Mouse (Mus musculus): ENCODE results near the gene Utp18. TPM values are rescaled to one million over a fixed set of nuclear protein-coding genes. Genes with fewer than 3 reads are reported as not detected.

The Utp18 gene
- polyA plus RNA-seq, 1 experiment: 3.9 TPM

DNA sequence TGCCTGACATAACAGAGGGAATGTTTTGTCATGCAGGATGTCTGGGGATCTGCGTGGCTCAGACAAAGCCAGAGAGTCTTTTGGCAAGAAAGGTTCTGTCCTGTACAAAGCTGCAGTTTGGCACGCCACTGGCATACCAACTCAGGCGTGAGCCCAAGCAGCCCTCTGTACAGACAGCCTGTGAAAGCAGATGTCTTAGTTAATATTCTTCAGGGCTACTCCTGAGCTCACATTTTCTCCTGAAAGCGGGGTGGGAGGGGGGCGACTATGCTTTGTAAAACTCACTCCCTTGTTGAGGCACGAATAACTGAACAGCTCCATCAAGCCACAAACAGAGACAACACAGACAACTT, 56.3 kb downstream of the Utp18 start:
- no peak overlapping the region for H3K4me3 ChIP-seq (ENCODE audit: insufficient read depth, low read depth, low read length)
- no peaks in the 10 kb centered on the region for H3K4me1 ChIP-seq (ENCODE audit: control insufficient read depth, insufficient read depth, low read length)
- DNase-seq: peak; percentile 4
- TF ChIP-seq CTCF (conservative IDR thresholded peaks at IDR 0.05; ENCODE audit: insufficient read depth, insufficient read length, low read depth, low read length) (no peak), POLR2A (IDR thresholded peaks at IDR 0.05; ENCODE audit: low read depth, low read length) (no peak)
- H3K27me3 ChIP-seq (replicated peaks; ENCODE audit: control insufficient read depth, insufficient read depth, low read length): no peaks in the 10 kb centered on the region
- H3K36me3 ChIP-seq (ENCODE audit: control insufficient read depth, insufficient read depth, low read length): no peaks in the 10 kb centered on the region
- H3K27ac ChIP-seq (ENCODE audit: insufficient read depth, low read depth, low read length): no peak overlapping the region
- WGBS: 56% methylated on average over 6 of the region's 6 CpGs

DNA sequence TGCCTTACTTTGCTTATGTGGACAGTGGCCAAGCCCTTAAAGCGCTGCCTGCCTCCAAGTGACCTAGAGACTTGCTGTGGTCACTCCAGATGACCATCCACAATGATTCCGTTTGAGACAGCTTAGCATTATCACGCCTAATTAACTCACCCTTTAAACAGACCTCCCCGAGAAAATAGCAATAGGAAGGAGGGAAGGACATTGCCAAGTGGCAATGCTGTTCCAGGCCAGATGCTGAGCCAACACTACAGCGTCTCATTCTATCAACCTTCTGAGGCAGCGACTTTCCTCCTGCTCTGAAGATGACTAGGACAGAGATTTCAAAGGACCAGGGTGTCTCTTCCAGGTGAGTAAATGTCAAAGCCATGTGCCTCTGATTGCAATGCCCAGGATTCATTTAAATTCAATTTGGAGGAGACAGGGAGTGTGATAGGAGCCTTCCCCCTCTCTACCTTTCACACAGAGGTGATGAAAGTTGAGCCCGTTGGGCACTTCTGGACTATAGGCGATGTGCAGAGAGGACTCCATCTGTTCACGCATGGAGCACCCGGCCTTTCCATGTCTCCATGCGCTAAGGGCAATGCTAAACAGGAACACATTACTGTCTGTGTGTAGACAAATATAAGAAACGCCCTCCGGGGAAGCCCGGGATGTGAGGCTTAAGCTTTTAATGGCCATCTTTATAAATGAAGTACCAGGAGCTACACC, 56.8 kb downstream of the Utp18 start:
- Histone ChIP-seq H3K27ac (ENCODE audit: insufficient read depth, low read depth, low read length) (no peak overlapping the region), H3K4me3 (ENCODE audit: insufficient read depth, low read depth, low read length) (no peak overlapping the region), H3K27me3 (replicated peaks; ENCODE audit: control insufficient read depth, insufficient read depth, low read length) (no peaks in the 10 kb centered on the region), H3K4me1 (ENCODE audit: control insufficient read depth, insufficient read depth, low read length) (no peaks in the 10 kb centered on the region), H3K36me3 (ENCODE audit: control insufficient read depth, insufficient read depth, low read length) (no peaks in the 10 kb centered on the region)
- TF ChIP-seq POLR2A (IDR thresholded peaks at IDR 0.05; ENCODE audit: low read depth, low read length) (no peak), CTCF (conservative IDR thresholded peaks at IDR 0.05; ENCODE audit: insufficient read depth, insufficient read length, low read depth, low read length) (no peak)
- DNase-seq: no peak
- 61% methylated on average over 14 of the region's 14 CpGs for WGBS

DNA sequence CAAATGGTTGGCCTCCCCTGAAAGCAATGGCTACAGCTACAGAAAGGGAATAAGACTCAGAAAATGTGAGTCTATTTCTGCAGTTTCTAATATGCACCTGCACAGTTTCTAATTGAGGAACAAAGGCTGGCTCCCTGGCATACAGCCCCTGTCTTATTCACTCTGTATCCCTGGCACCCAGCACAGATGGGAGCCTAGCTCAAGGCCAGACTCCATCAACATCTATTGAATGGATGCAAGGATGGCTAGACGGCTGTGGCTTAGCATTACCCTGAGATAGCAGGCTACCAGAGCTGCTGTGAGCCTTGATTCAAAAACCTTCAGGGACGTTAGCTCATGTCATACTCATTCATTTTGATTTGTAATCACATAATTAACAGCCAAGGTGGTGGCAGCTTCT, 63.3 kb downstream of the Utp18 start:
- H3K27ac ChIP-seq (ENCODE audit: insufficient read depth, low read depth, low read length): no peak overlapping the region
- no peak for DNase-seq
- H3K4me1 ChIP-seq (ENCODE audit: control insufficient read depth, insufficient read depth, low read length): no peaks in the 10 kb centered on the region
- no peak overlapping the region for H3K4me3 ChIP-seq (ENCODE audit: insufficient read depth, low read depth, low read length)
- H3K27me3 ChIP-seq (replicated peaks; ENCODE audit: control insufficient read depth, insufficient read depth, low read length): no peaks in the 10 kb centered on the region
- 63% methylated on average over 2 of the region's 2 CpGs for WGBS
- H3K36me3 ChIP-seq (ENCODE audit: control insufficient read depth, insufficient read depth, low read length): no peaks in the 10 kb centered on the region
- TF ChIP-seq POLR2A (IDR thresholded peaks at IDR 0.05; ENCODE audit: low read depth, low read length) (no peak), CTCF (conservative IDR thresholded peaks at IDR 0.05; ENCODE audit: insufficient read depth, insufficient read length, low read depth, low read length) (no peak)

DNA sequence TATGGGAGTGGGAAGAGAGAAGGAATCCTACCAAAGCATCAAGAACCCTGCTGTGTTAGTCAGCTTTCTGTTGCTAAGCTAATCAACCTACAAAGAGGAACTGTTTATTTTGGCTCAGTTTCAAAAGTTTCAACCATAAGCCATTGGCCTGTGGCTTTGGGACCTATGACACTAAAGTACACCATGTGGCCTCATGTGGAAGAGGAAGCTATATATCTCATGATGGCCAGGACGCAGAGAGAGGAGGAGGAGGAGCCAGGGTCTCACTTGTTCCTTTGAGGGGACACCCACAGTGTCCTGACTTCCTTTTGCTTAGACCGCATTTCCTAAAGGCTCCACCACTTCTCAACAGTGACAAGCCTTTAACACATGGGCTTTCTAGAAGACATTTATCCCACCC, 64.0 kb downstream of the Utp18 start:
- Histone ChIP-seq H3K4me3 (ENCODE audit: insufficient read depth, low read depth, low read length) (no peak overlapping the region), H3K4me1 (ENCODE audit: control insufficient read depth, insufficient read depth, low read length) (no peaks in the 10 kb centered on the region), H3K27me3 (replicated peaks; ENCODE audit: control insufficient read depth, insufficient read depth, low read length) (no peaks in the 10 kb centered on the region), H3K27ac (ENCODE audit: insufficient read depth, low read depth, low read length) (no peak overlapping the region), H3K36me3 (ENCODE audit: control insufficient read depth, insufficient read depth, low read length) (no peaks in the 10 kb centered on the region)
- TF ChIP-seq POLR2A (IDR thresholded peaks at IDR 0.05; ENCODE audit: low read depth, low read length) (no peak), CTCF (conservative IDR thresholded peaks at IDR 0.05; ENCODE audit: insufficient read depth, insufficient read length, low read depth, low read length) (no peak)
- WGBS: 28% methylated on average over 2 of the region's 2 CpGs
- DNase-seq: peak; percentile 7

DNA sequence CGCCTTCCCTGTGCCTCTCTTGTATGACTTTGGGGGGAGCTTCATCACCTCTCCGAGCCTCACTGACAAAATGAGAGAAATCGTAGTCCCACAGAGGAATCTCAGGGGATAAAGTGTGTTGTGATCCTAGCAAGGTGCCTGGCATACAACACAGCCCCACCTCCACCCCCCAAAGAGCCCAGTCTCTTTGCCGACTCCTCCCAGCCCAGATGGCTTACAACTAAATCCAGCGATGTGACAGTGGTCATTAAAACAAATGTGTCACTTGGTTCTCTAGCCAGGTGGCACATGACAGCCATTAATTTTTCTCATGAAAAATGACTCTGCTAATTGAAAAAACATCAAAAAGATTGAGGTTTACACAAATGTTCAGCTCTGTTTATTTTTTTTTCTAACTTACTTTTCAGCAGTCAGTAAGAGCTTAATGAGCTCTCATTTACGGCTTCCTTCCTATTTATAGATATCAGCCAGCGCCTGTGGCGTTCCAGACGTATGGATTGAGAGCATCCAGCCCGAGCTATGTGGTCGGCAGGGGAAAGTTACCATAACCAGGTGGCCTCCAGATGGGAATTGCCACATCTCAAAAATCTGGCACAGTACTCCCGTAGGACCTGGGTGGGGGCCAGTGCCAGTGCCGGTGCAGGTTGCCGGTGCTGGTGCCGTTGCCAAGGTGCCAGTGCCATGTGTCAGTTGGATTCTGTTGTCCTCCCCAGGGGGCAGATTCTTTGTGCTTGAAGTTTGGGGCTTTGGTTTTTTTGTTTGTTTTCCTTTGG, 67.4 kb downstream of the Utp18 start:
- 22% methylated on average over 15 of the region's 15 CpGs for WGBS
- no peaks in the 10 kb centered on the region for H3K27me3 ChIP-seq (replicated peaks; ENCODE audit: control insufficient read depth, insufficient read depth, low read length)
- no peak overlapping the region for H3K27ac ChIP-seq (ENCODE audit: insufficient read depth, low read depth, low read length)
- no peaks in the 10 kb centered on the region for H3K4me1 ChIP-seq (ENCODE audit: control insufficient read depth, insufficient read depth, low read length)
- no peaks in the 10 kb centered on the region for H3K36me3 ChIP-seq (ENCODE audit: control insufficient read depth, insufficient read depth, low read length)
- TF ChIP-seq POLR2A (IDR thresholded peaks at IDR 0.05; ENCODE audit: low read depth, low read length): no peak
- no peak for TF ChIP-seq CTCF (conservative IDR thresholded peaks at IDR 0.05; ENCODE audit: insufficient read depth, insufficient read length, low read depth, low read length)
- DNase-seq: no peak
- H3K4me3 ChIP-seq (ENCODE audit: insufficient read depth, low read depth, low read length): no peak overlapping the region

DNA sequence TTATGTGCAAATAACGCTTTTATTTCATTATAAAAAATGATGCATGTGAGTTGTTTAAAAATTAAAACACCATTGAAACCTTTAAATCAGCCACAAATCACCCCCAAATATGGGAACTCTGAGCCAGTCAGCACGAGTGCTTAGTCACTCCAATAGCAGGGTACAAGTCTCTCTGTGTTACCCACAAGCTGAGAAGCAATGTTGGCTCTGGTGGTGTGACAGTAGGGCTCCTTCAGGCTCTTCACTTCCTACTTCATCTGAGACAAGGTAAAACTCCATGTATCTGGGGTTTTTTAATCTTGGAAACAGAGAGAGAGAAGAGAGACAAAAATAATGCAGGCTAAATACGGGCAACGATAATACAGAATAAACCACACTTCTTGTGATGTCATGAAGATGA, 72.6 kb downstream of the Utp18 start:
- H3K36me3 ChIP-seq (ENCODE audit: control insufficient read depth, insufficient read depth, low read length): no peaks in the 10 kb centered on the region
- 78% methylated on average over 4 of the region's 4 CpGs for WGBS
- no peak overlapping the region for H3K27ac ChIP-seq (ENCODE audit: insufficient read depth, low read depth, low read length)
- no peaks in the 10 kb centered on the region for H3K4me1 ChIP-seq (ENCODE audit: control insufficient read depth, insufficient read depth, low read length)
- H3K4me3 ChIP-seq (ENCODE audit: insufficient read depth, low read depth, low read length): no peak overlapping the region
- no peak for TF ChIP-seq CTCF (conservative IDR thresholded peaks at IDR 0.05; ENCODE audit: insufficient read depth, insufficient read length, low read depth, low read length)
- no peak for TF ChIP-seq POLR2A (IDR thresholded peaks at IDR 0.05; ENCODE audit: low read depth, low read length)
- no peak for DNase-seq
- no peaks in the 10 kb centered on the region for H3K27me3 ChIP-seq (replicated peaks; ENCODE audit: control insufficient read depth, insufficient read depth, low read length)

DNA sequence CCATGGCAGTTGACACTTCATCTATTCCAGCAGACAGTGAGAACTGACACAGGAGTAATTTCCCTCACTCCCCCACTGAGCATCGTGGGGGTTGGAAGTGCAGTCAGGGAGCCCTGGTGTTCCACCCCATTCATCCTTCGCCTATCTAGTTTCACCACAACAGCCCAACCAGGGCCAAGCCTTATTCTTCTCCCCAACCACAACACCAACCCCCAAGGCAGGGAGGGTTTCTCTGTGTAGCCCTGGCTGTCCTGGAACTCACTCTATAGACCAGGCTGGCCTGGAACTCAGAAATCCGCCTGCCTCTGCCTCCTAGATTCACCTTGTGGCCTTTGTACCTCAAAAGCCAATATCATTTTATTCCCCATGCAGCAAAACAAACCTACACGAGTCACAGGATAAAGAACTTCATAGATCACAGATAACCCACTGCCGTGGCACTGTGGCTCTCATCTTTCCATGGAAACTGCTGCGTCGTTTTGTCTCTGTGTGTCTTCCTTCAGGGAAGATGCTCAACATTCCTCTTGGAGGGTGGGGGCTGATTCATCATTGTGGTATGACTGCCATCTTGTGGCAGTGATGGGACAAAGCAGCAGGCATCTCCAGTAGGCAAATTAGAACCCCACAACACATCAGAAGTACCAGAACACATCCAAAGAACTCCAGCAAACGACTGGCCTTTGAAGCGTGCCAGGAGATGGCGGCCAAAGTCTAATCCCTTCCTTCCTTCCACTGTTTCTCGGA, 73.3 kb downstream of the Utp18 start:
- peak; percentile 91 for TF ChIP-seq CTCF (conservative IDR thresholded peaks at IDR 0.05; ENCODE audit: insufficient read depth, insufficient read length, low read depth, low read length)
- TF ChIP-seq POLR2A (IDR thresholded peaks at IDR 0.05; ENCODE audit: low read depth, low read length): no peak
- WGBS: 28% methylated on average over 11 of the region's 11 CpGs
- Histone ChIP-seq H3K27ac (ENCODE audit: insufficient read depth, low read depth, low read length) (no peak overlapping the region), H3K36me3 (ENCODE audit: control insufficient read depth, insufficient read depth, low read length) (no peaks in the 10 kb centered on the region), H3K4me3 (ENCODE audit: insufficient read depth, low read depth, low read length) (no peak overlapping the region), H3K4me1 (ENCODE audit: control insufficient read depth, insufficient read depth, low read length) (no peaks in the 10 kb centered on the region), H3K27me3 (replicated peaks; ENCODE audit: control insufficient read depth, insufficient read depth, low read length) (no peaks in the 10 kb centered on the region)
- peak; percentile 56 for DNase-seq

Other genes with a start within 250 kb of the Utp18 start
- gene Mbtd1, start 86 bp upstream of the Utp18 start, polyA plus RNA-seq (2012; rRNA removed): 4.6 and 5.1 TPM in 2 replicates
- gene Nme2, start 70.5 kb upstream of the Utp18 start, polyA plus RNA-seq (2012; rRNA removed): 380 and 386 TPM in 2 replicates
- 45.1 and 88.3 TPM in 2 replicates for gene Gm20390, start 82.5 kb upstream of the Utp18 start, polyA plus RNA-seq (2012; rRNA removed)
- 158 and 178 TPM in 2 replicates for gene Nme1, start 82.8 kb upstream of the Utp18 start, polyA plus RNA-seq (2012; rRNA removed)
- gene Spag9, start 110.3 kb upstream of the Utp18 start, polyA plus RNA-seq (2012; rRNA removed): 19.1 and 24.6 TPM in 2 replicates